Mouse (Mus musculus): ENCODE measurements around the gene Fam160b1.

The Fam160b1 gene

DNA sequence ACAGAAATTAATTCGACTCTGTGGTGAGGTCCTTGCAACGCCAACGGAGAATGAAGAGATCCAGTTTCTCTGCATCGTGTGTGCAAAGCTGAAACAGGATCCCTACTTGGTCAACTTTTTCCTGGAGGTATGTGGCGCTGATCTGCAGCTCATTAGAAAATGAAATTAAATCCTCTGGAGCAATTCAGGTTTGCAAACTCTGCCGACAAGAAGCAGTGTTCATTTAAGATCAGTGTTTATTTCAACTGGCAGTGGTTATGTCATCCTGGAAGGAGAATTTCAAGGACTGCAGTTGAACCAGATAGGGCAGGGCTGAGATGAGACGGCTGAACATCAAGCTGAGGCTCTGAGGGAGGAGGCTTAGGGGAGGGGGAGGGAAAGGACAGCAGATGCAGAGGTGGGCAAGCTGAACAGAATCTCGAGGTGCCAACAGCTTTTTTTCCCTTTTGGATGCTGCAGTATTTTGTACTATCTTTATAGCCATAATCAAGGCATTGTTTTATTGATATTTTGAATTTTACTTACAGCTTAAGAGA is 12.9 kb downstream of the Fam160b1 start:
- no peak for DNase-seq

DNA sequence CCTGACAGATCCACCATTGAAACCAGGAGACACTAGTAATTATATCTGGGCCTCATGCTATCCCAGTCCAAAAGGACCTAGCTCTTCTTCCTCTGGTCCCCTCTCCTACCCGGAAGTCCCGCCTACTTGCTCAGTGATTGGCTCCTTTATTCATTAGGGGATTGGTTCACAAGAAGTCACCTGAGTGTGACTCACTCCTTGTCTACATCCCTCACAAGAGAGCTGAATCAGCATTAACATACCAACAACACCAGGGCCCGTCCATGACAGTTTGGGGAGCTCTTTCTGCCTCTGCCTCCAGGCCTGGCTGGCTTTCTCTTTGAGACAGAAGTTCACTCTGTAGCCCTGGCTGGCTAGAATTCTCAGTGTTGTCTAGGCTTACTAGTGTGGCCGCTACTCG is 14.7 kb downstream of the Fam160b1 start:
- DNase-seq = no peak

- no peak for DNase-seq
Observed at GRCm38 (mm10) chr19:57375746-57376145, 15.3 kb downstream of the Fam160b1 start.

GRCm38 (mm10) chr19:57377043-57377703 is 16.7 kb downstream of the Fam160b1 start:
- DNase-seq = no peak

DNA sequence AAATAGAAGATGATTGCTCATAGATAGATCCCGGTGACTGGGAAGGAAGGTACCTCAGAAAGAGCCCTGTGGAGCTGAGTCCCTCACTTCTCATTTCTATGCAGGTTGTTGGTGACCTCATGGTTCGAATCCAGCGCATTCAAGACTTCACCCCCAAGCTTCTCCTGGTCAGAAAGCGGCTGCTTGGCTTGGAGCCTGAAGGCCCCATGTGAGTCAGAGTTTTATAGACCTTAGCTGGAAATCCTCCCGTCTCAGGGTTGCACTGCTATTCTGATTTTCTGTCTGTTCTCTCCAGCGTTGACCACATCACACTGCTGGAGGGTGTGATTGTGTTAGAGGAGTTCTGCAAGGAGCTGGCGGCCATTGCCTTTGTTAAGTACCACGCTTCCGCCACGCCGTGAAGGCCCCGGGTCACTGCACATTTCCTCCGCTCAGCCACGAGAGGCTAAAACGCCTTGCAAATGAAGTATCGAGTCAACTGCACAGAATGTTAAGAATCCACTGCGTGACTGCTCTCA is 25.8 kb downstream of the Fam160b1 start:
- no peak for DNase-seq

GRCm38 (mm10) chr19:57391545-57391944 is 31.1 kb downstream of the Fam160b1 start:
- no peak for DNase-seq

DNA sequence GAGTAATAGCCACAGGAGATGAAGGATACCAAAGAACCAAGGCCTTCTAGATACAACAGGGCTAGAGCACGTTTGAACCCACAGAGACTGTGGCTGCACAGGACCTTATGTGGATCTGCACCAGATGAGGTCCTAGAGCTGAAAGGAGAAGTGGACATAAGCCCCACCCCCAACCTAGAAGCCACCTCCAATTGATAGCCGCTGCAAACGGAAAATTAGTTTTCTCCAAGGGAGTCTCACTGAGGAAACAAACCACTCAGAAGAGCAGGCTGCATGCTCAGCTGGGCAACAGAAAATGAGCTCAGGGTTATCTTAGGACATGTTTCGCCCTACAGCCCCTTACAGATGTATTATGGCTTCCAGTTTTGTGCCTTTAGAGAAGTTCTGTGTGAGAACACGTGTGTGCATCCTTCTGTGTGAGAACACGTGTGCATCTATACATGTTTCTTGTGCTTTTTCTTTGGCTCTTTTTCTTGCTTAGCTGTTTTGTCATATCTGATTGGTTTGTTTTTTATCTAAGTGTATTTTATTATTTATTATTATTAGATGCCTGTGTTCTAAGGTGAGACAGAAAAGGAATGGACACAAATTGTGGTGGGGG is 33.0 kb downstream of the Fam160b1 start:
- no peak for DNase-seq

- no peak for DNase-seq
Observed at GRCm38 (mm10) chr19:57396609-57397008, 36.1 kb downstream of the Fam160b1 start.

DNA sequence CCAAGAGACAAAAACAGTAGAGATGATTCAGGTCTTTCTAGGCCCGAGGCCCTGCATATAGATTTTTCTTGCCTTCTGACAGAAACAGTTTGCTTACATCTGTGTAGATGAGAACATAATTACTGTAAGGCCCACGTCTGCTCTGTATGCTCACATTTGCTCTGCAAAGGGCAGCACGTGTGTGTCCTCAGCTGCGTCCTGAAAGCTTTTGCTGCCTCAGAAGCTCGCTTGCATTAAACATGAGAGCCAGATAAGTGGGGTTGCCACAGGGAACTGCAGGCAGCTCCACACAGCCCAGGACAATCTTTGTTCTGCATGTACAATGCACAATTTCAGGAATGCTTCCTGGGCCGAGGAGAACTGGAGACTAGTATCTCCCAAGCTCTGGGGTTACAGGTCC is 41.9 kb downstream of the Fam160b1 start:
- no peak for DNase-seq

- peak; percentile 66 for DNase-seq
Observed at GRCm38 (mm10) chr19:57403700-57404501, 43.4 kb downstream of the Fam160b1 start.

DNA sequence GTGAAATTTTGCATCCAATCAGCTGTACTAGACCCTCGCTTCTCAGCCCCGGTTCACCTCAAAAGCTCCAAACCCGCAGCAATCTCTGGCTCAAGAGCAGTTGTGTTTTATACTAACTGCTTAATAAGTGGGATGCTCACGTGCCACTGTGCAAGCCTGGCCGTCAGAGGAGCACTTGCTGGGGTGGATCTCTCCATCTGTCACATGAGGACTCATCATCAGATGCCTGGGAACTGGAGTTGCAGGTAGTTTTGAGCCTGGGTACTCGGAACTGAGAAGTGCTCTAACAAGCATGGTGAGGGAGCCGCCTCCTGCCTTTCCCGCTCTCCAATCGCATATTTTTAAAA is 44.0 kb downstream of the Fam160b1 start:
- DNase-seq = no peak

GRCm38 (mm10) chr19:57407947-57408346 is 47.5 kb downstream of the Fam160b1 start:
- DNase-seq = no peak

DNA sequence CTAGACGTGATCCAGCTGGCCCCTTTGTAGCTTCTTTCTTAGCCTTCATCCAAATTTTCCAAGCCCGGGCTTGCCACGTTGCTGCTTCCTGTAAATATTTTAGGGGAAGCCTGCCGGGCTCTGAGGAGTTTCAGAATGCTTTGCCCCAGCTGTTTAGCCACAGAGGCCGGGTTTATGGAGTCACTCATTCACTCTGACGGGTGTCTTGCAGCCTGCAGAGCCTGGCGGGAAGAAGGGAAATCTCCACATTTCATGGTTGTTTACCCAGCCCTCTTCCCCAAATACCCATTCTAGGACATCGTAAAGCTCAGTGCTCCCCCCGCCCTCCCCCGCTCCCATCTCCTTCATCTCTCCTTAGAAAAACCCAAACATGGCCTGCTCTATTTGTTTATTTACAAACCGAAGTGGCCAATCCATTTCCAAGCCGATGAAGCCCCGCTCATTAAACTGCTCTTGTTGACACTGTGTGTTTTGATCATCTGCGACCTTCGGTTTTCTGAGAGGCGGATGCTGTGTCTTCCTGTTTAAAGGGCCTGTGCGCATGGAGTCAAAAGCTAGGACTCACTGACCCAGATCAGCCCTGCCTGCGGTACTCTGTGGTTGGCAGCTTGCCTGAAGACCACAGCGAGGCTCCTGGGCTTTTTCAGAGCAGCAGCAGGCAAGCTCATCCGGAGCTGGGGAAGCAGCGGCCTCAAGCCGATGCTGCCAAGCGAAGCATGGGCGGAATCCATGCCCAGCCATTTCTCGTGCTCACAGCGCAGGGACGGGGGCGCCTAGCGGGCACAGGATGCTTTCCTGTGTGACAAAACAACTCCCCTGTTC is 51.1 kb downstream of the Fam160b1 start:
- peak; percentile 54 for DNase-seq

GRCm38 (mm10) chr19:57413170-57413569 is 52.7 kb downstream of the Fam160b1 start:
- no peak for DNase-seq

DNA sequence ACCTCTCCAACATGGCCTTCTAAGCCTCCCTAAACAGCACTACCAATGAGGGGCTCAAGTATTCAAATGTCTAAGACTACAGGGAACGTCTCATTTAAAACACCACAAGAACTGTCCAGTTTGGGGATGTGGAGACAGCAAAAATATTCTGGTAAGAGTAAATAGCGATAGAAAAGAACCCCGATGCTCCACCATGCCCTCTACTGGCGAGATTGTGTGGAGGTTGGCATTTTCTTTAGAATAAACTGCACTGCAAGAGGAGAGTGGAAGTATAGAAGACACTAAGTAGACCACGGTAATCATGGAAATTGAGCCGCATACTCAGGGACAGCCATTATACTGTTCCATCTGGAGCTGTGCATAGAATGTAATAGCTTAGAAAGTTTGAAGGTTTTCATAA is 53.4 kb downstream of the Fam160b1 start:
- no peak for DNase-seq

DNA sequence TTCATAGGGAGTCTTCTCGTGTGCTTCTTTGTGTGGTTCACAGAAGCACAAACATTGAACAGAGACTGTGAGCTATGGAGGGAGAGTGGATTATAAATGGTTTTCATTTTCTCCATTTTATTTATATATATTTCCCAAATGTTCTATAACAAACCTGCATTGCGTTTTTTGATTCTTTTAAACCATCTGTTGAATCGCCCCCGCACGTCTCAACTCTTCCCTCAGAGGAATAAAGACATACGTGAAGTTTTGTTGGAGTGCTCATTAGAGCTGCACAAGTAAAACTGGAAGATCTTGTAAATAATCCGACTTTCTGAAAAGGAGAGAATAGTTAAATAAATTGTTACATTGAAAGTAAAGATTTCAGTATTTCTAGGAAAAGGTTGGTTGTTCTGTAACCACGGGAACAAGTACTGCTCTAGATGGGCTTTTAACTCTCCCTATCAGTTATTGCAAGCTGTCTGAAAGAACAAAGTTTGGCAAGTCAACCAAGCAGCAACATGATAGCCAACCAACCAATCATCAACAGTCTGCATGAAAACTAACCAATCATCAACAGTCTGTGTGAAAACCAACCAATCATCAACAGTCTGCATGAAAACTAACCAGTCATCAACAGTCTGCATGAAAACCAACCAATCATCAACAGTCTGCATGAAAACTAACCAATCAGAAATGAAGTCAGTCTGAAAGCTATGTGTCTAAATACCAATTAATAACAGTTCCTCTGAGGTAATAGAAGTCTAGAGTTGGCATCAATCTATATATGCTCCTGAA is 54.7 kb downstream of the Fam160b1 start:
- DNase-seq = no peak

- no peak for DNase-seq
Observed at GRCm38 (mm10) chr19:57417800-57418580, 57.5 kb downstream of the Fam160b1 start.

DNA sequence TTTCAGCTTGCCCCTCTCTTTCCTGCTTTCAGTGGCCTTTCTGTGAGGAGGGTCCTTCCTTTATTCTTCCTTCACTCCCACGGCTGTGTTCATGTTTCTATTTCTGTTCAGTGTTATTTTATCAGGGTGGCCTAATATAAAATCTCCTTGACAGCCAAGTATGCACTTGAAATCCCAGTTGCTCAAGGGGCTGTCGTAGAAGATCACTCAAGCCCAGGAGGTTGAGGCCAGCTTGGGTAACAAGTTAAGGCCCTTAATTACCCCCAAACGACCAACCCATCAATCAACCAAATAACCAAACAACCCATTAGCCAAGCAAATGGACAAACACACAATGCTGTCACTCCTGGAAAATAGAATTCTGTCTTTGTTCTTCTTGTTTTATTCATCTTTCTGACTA is 62.9 kb downstream of the Fam160b1 start:
- no peak for DNase-seq

DNA sequence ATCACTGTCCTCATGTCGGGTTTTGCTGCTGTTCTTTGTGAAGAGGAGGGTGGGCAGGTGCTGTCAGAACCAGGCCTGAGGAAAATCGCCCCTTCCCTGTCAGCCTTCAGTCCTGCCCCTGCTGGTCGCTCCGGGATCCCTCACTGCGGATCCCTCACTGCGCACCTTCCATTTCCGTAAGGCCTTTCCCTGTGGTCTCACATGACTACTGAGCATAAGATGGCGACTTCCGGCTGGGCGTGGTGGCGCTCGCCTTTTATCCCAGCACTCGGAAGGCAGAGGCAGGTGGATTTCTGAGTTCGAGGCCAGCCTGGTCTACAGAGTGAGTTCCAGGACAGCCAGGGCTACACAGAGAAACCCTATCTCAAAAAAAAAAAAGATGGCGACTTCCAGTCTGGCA is 64.8 kb downstream of the Fam160b1 start:
- no peak for DNase-seq

- no peak for DNase-seq
Observed at GRCm38 (mm10) chr19:57426841-57427240, 66.4 kb downstream of the Fam160b1 start.

All from cerebellum, adult 8-10 months (tissue).